Mouse (Mus musculus): ENCODE measurements around the gene Ninj1. TPM values are rescaled to one million over a fixed set of nuclear protein-coding genes. Genes with fewer than 3 reads are reported as not detected.

Ninj1 gene
- polyA plus RNA-seq, 1 experiment from 2014 or later: 37.4 TPM

DNA sequence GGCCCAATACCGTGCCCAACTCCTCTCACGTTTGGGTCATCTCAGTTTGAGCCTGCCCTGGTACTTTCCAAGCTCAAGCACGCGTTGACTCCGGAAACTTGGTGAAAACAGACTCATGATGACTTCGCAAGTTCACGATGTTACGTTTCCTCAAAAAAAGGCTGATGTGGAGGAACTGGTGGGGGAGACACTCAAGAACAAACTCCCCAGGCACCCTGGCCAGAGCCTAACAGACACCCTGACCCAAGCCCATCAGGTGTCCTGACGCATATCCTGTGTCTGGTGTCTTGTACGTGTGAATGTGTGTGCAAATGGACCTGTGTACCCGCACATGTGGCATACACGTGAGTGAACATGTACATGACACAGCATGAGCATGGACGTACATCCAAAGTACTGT lies 13.4 kb downstream of the Ninj1 start:
- Histone ChIP-seq H3K9ac (replicated peaks) (no peak overlapping the region), H3K4me2 (no peak overlapping the region), H3K4me1 (peaks cover 4% of the 10 kb centered on the region; the same call in 1 of the 2 replicates), H3K27me3 (replicated peaks) (no peaks in the 10 kb centered on the region), H3K9me3 (replicated peaks) (no peaks in the 10 kb centered on the region), H3K36me3 (no peaks in the 10 kb centered on the region; the same call in 1 of the 2 replicates), H3K4me3 (replicated peaks) (no peak overlapping the region), H3K27ac (replicated peaks) (no peak overlapping the region)
- ATAC-seq (ENCODE audit: low FRiP score): no peak
- 90% methylated on average over 13 of the region's 13 CpGs for WGBS

DNA sequence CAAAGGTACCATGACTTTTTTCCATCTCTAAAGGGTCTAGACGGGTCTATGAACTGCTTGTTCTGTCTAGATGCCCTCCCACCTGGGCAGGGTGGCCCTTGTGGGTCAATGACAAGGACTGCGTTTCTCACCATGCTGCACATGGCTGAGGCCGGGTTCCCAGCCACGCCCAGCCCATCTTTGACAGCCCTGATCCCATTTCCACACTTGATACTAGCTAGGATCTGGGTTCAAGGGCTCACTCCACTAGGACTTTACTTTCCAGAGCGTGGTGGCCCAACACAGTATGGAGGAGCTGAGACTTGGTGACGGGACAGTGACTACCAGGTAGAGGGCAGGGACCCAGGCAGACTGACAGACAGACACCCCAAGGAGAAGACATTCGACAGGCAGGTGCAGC lies 15.3 kb downstream of the Ninj1 start:
- Histone ChIP-seq H3K9me3 (replicated peaks) (no peaks in the 10 kb centered on the region), H3K27ac (replicated peaks) (no peak overlapping the region), H3K4me2 (no peak overlapping the region), H3K27me3 (replicated peaks) (no peaks in the 10 kb centered on the region), H3K9ac (replicated peaks) (no peak overlapping the region), H3K4me3 (replicated peaks) (no peak overlapping the region), H3K4me1 (peaks cover 4% of the 10 kb centered on the region; the same call in 1 of the 2 replicates), H3K36me3 (no peaks in the 10 kb centered on the region; the same call in 1 of the 2 replicates)
- WGBS: 91% methylated on average over 7 of the region's 7 CpGs
- ATAC-seq (ENCODE audit: low FRiP score): no peak

DNA sequence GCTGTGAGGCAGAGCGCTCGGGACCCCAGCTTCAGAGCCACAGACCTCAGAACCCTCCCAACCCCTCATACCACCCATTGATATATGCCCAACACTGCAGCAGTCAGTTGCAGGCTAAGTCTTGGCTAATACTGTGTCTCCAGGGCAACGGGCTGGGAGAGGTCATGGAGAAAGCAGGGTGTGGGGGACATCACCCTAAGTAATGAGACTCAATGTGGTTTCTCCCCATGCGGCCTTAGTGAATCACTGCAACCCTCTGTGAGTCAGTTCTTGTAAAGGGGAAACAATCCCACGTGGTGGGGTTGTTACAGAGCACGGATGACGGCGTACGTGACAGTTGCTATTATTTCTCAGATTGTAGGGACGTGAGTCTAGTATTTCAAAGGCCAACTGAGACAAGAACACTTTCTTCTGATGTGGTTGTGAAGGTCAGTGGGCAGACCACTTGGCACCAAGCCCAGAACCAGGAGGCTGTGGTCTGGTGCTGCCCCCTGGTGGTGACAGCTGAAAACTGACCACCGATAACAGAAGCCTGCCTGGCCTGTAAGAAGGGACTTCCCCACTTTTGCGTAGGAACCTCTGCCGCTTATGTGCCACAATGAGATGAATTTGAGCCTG lies 18.2 kb downstream of the Ninj1 start:
- WGBS: 38% methylated on average over 13 of the region's 13 CpGs
- 0 out of 2 replicates have a peak, but pooled peaks have one; percentile 26 for ATAC-seq (ENCODE audit: low FRiP score)
- H3K36me3 ChIP-seq: no peaks in the 10 kb centered on the region; the same call in 1 of the 2 replicates

DNA sequence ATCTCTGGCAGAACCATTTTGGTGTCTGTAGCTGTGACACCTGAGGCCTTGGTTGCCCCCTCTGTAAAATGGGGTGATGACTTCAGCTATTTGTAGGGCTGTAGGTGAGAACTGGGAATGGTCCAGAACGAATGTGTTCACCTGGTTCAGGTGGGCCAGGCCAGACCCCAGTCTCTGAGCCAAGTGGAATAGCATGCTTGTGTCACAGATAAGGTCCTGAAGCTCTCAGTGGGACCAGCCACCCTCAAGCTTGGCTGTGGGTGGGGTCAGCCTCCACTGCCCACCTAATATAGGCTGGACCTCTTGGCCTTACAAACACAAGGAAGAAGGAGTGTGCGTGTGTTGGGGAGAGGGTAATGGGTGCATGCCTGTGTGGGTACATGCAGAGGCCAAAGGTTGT lies 19.1 kb downstream of the Ninj1 start:
- no peaks in the 10 kb centered on the region for H3K27me3 ChIP-seq (replicated peaks)
- no peak overlapping the region for H3K4me2 ChIP-seq

More for the DNA sequence above, 18.2 kb downstream of the Ninj1 start:
- Histone ChIP-seq H3K27ac (replicated peaks) (no peak overlapping the region), H3K4me1 (peaks cover 4% of the 10 kb centered on the region; the same call in 1 of the 2 replicates), H3K4me3 (replicated peaks) (no peak overlapping the region), H3K9me3 (replicated peaks) (no peaks in the 10 kb centered on the region), H3K4me2 (no peak overlapping the region), H3K9ac (replicated peaks) (no peak overlapping the region), H3K27me3 (replicated peaks) (no peaks in the 10 kb centered on the region)

DNA sequence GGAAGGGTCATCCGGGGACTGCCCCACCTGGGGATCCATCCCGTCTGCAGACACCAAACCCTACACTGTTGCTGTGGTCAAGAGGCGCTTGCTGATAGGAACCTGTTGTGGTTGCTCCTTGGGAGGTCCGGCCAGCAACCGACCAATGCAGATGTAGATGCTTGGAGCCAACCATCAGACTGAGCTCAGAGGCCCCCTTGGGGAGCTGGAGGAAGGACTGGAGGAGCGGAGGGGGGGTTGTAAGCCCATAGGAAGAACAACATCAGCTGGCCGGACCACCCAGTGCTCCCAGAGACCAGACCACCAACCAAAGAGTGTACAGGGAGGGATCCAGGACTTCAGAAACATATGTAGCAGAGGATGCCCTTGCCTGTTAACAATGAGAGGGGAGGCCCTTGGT lies 22.0 kb downstream of the Ninj1 start:
- Histone ChIP-seq H3K4me1 (peaks cover 36% of the 10 kb centered on the region), H3K4me3 (replicated peaks) (no peak overlapping the region), H3K36me3 (no peaks in the 10 kb centered on the region), H3K27me3 (replicated peaks) (no peaks in the 10 kb centered on the region), H3K27ac (replicated peaks) (no peak overlapping the region), H3K9me3 (replicated peaks) (no peaks in the 10 kb centered on the region), H3K9ac (replicated peaks) (no peak overlapping the region), H3K4me2 (no peak overlapping the region)
- WGBS: 69% methylated on average over 7 of the region's 7 CpGs
- ATAC-seq (ENCODE audit: low FRiP score): no peak

More for the DNA sequence above, 19.1 kb downstream of the Ninj1 start:
- Histone ChIP-seq H3K27ac (replicated peaks) (no peak overlapping the region), H3K9ac (replicated peaks) (no peak overlapping the region), H3K4me3 (replicated peaks) (no peak overlapping the region), H3K9me3 (replicated peaks) (no peaks in the 10 kb centered on the region), H3K36me3 (no peaks in the 10 kb centered on the region; the same call in 1 of the 2 replicates), H3K4me1 (peaks cover 13% of the 10 kb centered on the region)
- 92% methylated on average over 2 of the region's 2 CpGs for WGBS
- no peak for ATAC-seq (ENCODE audit: low FRiP score)

DNA sequence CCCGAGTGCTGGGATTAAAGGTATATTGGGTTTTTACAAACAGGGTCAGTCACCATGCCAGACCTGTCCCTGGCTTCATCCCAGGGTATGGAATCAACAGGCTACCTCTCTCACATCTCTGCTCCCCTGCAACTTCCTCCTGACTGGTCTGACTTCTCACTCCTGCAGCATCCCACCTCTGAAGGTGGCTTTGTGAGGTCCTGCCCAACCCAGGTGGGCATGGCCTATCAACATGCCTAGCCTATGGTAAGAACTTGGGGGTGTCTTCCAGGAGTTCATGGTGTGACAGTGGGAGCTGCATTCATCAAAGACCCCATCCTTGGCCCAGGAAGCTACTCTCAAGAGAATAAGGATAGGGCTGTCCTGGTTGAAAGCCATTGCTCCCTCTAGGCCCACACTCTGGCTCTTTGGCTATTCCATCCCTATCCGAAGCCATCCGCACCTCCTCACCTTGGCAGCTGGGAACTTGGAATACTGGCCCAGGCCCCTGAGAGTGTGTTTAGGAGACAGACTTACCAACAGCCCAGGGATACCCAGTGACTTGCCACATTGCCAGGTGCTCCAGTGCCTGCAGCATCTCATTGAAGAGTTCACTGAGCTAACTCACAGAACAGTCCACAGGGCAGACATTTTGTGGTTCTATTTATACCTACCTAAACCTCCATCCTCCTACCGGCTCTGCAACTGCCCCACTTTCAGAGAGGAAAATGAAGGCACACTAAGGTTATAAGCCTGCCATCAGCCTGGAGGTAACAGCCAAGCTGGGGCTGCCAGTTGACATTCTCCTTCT lies 25.6 kb downstream of the Ninj1 start:
- no peaks in the 10 kb centered on the region for H3K9me3 ChIP-seq (replicated peaks)
- H3K27ac ChIP-seq (replicated peaks): peak overlapping the region; percentile 60; the same call in 1 of the 2 replicates
- no peak for ATAC-seq (ENCODE audit: low FRiP score)
- peaks cover 6% of the 10 kb centered on the region; the same call in 1 of the 2 replicates for H3K27me3 ChIP-seq (replicated peaks)
- no peak overlapping the region for H3K4me3 ChIP-seq (replicated peaks)
- no peaks in the 10 kb centered on the region for H3K36me3 ChIP-seq
- peaks cover 50% of the 10 kb centered on the region for H3K4me1 ChIP-seq
- H3K9ac ChIP-seq (replicated peaks): no peak overlapping the region
- no peak overlapping the region for H3K4me2 ChIP-seq
- 84% methylated on average over 4 of the region's 4 CpGs for WGBS

DNA sequence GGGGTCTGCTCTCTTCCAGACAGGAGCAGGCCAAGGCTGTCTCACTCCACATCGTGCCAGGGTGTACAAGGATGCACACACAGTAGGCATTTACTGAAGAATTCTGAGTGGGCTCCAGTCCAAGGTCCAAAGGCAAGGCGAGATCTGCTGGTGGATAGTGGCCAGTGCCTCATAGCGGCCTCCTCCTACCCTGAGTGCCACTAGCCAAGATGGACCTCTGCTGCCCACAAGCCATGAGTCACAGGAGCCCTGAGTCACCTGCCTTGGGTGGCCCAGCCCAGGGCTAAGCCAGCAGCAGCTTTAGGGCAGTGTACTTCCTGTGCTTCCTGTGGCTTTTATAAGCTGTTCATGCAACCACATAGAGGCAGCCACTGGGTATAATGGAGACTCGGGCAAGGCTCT lies 26.2 kb downstream of the Ninj1 start:
- no peak overlapping the region for H3K4me2 ChIP-seq
- H3K36me3 ChIP-seq: no peaks in the 10 kb centered on the region

DNA sequence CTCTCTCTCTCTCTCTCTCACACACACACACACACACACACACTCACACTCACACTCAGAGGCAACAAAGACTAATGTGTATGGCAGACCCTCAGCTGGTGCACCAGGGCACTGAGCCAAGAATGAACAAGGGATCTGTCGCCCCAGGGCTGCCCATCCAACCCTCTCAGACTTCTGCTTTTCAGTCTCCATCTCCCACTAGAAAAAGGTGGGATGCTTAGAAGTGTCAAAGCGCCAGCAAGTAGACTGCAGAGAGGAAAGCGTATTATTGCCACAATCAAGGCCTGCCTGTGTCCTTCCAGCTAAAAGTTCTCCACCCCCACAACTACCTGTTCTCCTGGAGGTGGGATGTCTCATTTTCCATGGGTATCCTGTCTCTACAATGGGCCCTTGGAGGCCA lies 27.2 kb downstream of the Ninj1 start:
- peak overlapping the region; percentile 76 for H3K4me2 ChIP-seq
- H3K27me3 ChIP-seq (replicated peaks): peaks cover 6% of the 10 kb centered on the region; the same call in 1 of the 2 replicates
- 0 out of 2 replicates have a peak overlapping the region, but pooled peaks have one; percentile 66 for H3K9ac ChIP-seq (replicated peaks)
- peak overlapping the region; percentile 82 for H3K4me3 ChIP-seq (replicated peaks)
- no peak for ATAC-seq (ENCODE audit: low FRiP score)
- H3K27ac ChIP-seq (replicated peaks): peak overlapping the region; percentile 2; the same call in 1 of the 2 replicates
- no peaks in the 10 kb centered on the region for H3K9me3 ChIP-seq (replicated peaks)
- H3K36me3 ChIP-seq: no peaks in the 10 kb centered on the region
- WGBS: 54% methylated on average over 3 of the region's 3 CpGs
- peaks cover 50% of the 10 kb centered on the region for H3K4me1 ChIP-seq

More for the DNA sequence above, 26.2 kb downstream of the Ninj1 start:
- Histone ChIP-seq H3K4me3 (replicated peaks) (no peak overlapping the region), H3K27me3 (replicated peaks) (peaks cover 6% of the 10 kb centered on the region; the same call in 1 of the 2 replicates), H3K9ac (replicated peaks) (no peak overlapping the region), H3K9me3 (replicated peaks) (no peaks in the 10 kb centered on the region), H3K4me1 (peaks cover 50% of the 10 kb centered on the region), H3K27ac (replicated peaks) (peak overlapping the region; percentile 60)
- no peak for ATAC-seq (ENCODE audit: low FRiP score)
- WGBS: 43% methylated on average over 4 of the region's 4 CpGs

DNA sequence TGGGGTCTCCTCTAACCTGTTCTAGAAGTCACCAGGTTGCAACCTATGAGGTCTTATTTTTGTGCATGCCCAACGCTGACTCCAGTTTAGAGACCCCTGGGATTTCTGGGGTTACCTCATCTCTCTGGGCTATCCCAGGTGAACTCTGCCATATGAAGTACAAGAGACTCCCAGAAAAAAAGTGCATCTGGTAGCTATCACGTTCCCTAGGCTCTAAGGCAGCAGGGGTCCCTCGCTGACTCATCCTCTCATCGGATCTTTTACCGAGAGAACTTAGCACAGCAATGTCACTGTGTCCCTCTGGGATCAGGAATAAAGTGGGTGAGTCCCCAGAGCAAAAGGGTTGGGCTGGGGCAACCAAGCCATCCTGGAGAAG lies 27.8 kb downstream of the Ninj1 start:
- H3K4me1 ChIP-seq: peaks cover 50% of the 10 kb centered on the region
- peak overlapping the region; percentile 66 for H3K9ac ChIP-seq (replicated peaks)
- ATAC-seq (ENCODE audit: low FRiP score): no peak
- H3K4me2 ChIP-seq: peak overlapping the region; percentile 76
- 12% methylated on average over 5 of the region's 5 CpGs for WGBS
- no peaks in the 10 kb centered on the region for H3K36me3 ChIP-seq
- no peaks in the 10 kb centered on the region for H3K9me3 ChIP-seq (replicated peaks)
- peak overlapping the region; percentile 66; the same call in 1 of the 2 replicates for H3K27ac ChIP-seq (replicated peaks)
- H3K4me3 ChIP-seq (replicated peaks): peak overlapping the region; percentile 82
- H3K27me3 ChIP-seq (replicated peaks): peaks cover 6% of the 10 kb centered on the region; the same call in 1 of the 2 replicates

DNA sequence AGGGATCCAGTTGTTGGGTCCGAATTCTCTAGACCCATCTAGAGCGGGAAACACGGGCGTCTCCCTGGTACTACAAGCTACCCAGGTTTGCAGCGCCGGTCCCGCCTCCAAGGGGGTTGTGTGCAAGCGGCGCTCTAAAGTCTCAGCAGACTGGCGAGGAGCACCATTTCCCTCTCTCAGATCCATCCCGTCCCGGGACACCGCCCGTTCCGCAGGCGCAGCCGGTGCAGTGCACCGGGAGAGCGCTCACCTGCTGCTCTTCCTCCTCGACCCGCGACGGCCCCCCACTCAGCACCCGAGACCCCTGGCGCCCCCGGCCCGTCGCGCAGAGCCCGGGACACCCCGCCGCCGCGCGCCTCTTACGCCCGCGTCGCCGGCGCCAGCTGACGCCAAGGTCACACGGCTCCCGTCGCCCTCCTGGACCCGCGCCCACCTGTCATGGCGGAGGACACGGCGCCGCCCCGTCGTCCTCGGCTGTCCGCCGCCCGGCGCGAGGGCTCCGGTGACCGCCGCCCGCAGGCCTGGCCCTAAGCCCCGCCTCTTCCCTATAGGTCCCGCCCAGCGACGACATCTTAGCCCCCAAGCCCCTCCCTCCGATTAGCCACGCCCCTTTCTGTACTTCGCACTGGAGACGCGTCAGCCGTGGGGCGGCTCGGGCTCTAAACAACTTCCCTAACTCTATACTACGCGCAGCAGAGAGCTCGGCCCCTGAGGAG lies 28.4 kb downstream of the Ninj1 start, which contains the start of gene Card19:
TSS of gene Card19 (minus strand) at position 534 of the 716 bp plus-strand sequence.
- Histone ChIP-seq H3K27me3 (replicated peaks) (peaks cover 6% of the 10 kb centered on the region; the same call in 1 of the 2 replicates), H3K36me3 (no peaks in the 10 kb centered on the region), H3K4me2 (peak within 1 kb of the TSS; percentile 76), H3K27ac (replicated peaks) (peak within 1 kb of the TSS; percentile 66), H3K9ac (replicated peaks) (peak within 1 kb of the TSS; percentile 66), H3K9me3 (replicated peaks) (no peaks in the 10 kb centered on the region), H3K4me3 (replicated peaks) (peak within 1 kb of the TSS; percentile 82), H3K4me1 (peaks cover 49% of the 10 kb centered on the region)
- peak; percentile 90 for ATAC-seq (ENCODE audit: low FRiP score)
- under 1% methylated on average over 66 of the region's 78 CpGs for WGBS

DNA sequence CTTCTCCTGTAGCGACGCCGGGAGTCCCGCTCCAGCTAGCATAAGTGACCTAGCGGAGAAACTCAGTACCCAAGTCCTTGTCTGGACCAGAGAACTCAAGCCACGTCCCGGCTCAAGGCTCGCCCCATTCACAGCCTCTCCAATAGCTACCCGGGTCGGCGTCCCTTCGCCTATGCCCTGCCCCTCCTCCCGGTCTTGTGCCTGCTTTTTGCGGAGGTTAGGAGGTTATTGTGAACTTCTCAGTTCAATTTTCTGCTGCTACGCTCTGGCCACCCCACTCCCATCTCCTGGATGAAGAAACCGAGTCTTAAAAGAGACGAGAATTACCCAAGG lies 28.9 kb downstream of the Ninj1 start:
- ATAC-seq (ENCODE audit: low FRiP score): no peak; the same call in 1 of the 2 replicates
- Histone ChIP-seq H3K27ac (replicated peaks) (peak overlapping the region; percentile 49; the same call in 1 of the 2 replicates), H3K36me3 (no peaks in the 10 kb centered on the region)

More for the DNA sequence above, 28.9 kb downstream of the Ninj1 start:
- H3K9me3 ChIP-seq (replicated peaks): no peaks in the 10 kb centered on the region
- peak overlapping the region; percentile 82 for H3K4me3 ChIP-seq (replicated peaks)
- peak overlapping the region; percentile 76 for H3K4me2 ChIP-seq
- peak overlapping the region; percentile 66; the same call in 1 of the 2 replicates for H3K9ac ChIP-seq (replicated peaks)
- WGBS: 2% methylated on average over 17 of the region's 17 CpGs
- peaks cover 44% of the 10 kb centered on the region for H3K4me1 ChIP-seq
- peaks cover 6% of the 10 kb centered on the region; the same call in 1 of the 2 replicates for H3K27me3 ChIP-seq (replicated peaks)
